Mouse (Mus musculus) skeletal muscle tissue, adult 2 months (tissue): ENCODE results near the gene Tesk2.

Experiments
- DNase-seq: peaks from one replicate; pipeline ENCODE4 v3.0.0-alpha.2; 2012; ENCODE audit warnings: low read depth, low spot score

Gene Tesk2

GRCm38 (mm10) chr4:116849901-116850300 is 129.2 kb downstream of the Tesk2 start:
- no peak for DNase-seq

GRCm38 (mm10) chr4:116854286-116854685 is 133.5 kb downstream of the Tesk2 start:
- no peak for DNase-seq
